Mouse (Mus musculus): ENCODE results near the gene Nrbp1. TPM values are rescaled to one million over a fixed set of nuclear protein-coding genes. Genes with fewer than 3 reads are reported as not detected.

Gene Nrbp1
- polyA plus RNA-seq, 1 experiment from 2014 or later = 44.9 TPM

GRCm38 (mm10) chr5:31197072-31197471 lies 43.6 kb upstream of the Nrbp1 start:
- peaks cover 51% of the 10 kb centered on the region for H3K36me3 ChIP-seq (ENCODE audit: control insufficient read depth, insufficient read depth)
- H3K9ac ChIP-seq (ENCODE audit: low read depth, low read length) = no peak overlapping the region
- H3K27me3 ChIP-seq (ENCODE audit: control insufficient read depth, insufficient read depth, low read depth, low read length) = no peaks in the 10 kb centered on the region
- H3K4me3 ChIP-seq (ENCODE audit: low read depth, low read length) = no peak overlapping the region
- 91% methylated on average over 12 of the region's 12 CpGs for WGBS (ENCODE audit: insufficient replicate concordance)
- H3K4me1 ChIP-seq (ENCODE audit: control insufficient read depth, low read depth, low read length) = peaks cover 15% of the 10 kb centered on the region
- H3K9me3 ChIP-seq (replicated peaks; ENCODE audit: control insufficient read depth, low read length) = no peaks in the 10 kb centered on the region
- no peak overlapping the region for H3K27ac ChIP-seq (ENCODE audit: low read length)
- H3K4me2 ChIP-seq (ENCODE audit: low read depth, low read length) = no peak overlapping the region
- ATAC-seq (ENCODE audit: low read depth) = no peak

GRCm38 (mm10) chr5:31198170-31198569 lies 42.5 kb upstream of the Nrbp1 start:
- Histone ChIP-seq H3K36me3 (ENCODE audit: control insufficient read depth, insufficient read depth) (peaks cover 58% of the 10 kb centered on the region), H3K4me3 (ENCODE audit: low read depth, low read length) (no peak overlapping the region), H3K27ac (ENCODE audit: low read length) (no peak overlapping the region), H3K4me2 (ENCODE audit: low read depth, low read length) (no peak overlapping the region), H3K9ac (ENCODE audit: low read depth, low read length) (no peak overlapping the region), H3K9me3 (replicated peaks; ENCODE audit: control insufficient read depth, low read length) (no peaks in the 10 kb centered on the region), H3K27me3 (ENCODE audit: control insufficient read depth, insufficient read depth, low read depth, low read length) (no peaks in the 10 kb centered on the region), H3K4me1 (ENCODE audit: control insufficient read depth, low read depth, low read length) (peaks cover 21% of the 10 kb centered on the region)
- no peak for ATAC-seq (ENCODE audit: low read depth)
- 80% methylated on average over 9 of the region's 9 CpGs for WGBS (ENCODE audit: insufficient replicate concordance)

- Histone ChIP-seq H3K36me3 (ENCODE audit: control insufficient read depth, insufficient read depth) (peaks cover 58% of the 10 kb centered on the region), H3K27me3 (ENCODE audit: control insufficient read depth, insufficient read depth, low read depth, low read length) (no peaks in the 10 kb centered on the region), H3K4me3 (ENCODE audit: low read depth, low read length) (no peak overlapping the region), H3K9ac (ENCODE audit: low read depth, low read length) (no peak overlapping the region), H3K27ac (ENCODE audit: low read length) (no peak overlapping the region), H3K4me1 (ENCODE audit: control insufficient read depth, low read depth, low read length) (peaks cover 21% of the 10 kb centered on the region), H3K9me3 (replicated peaks; ENCODE audit: control insufficient read depth, low read length) (no peaks in the 10 kb centered on the region), H3K4me2 (ENCODE audit: low read depth, low read length) (no peak overlapping the region)
- no peak for ATAC-seq (ENCODE audit: low read depth)
- WGBS (ENCODE audit: insufficient replicate concordance) = 74% methylated on average over 5 of the region's 5 CpGs
These were observed 41.9 kb upstream of the Nrbp1 start for GRCm38 (mm10) chr5:31198616-31199320.

- Histone ChIP-seq H3K4me3 (ENCODE audit: low read depth, low read length) (no peak overlapping the region), H3K27me3 (ENCODE audit: control insufficient read depth, insufficient read depth, low read depth, low read length) (no peaks in the 10 kb centered on the region), H3K9ac (ENCODE audit: low read depth, low read length) (no peak overlapping the region), H3K9me3 (replicated peaks; ENCODE audit: control insufficient read depth, low read length) (no peaks in the 10 kb centered on the region), H3K36me3 (ENCODE audit: control insufficient read depth, insufficient read depth) (peaks cover 63% of the 10 kb centered on the region), H3K4me2 (ENCODE audit: low read depth, low read length) (no peak overlapping the region), H3K4me1 (ENCODE audit: control insufficient read depth, low read depth, low read length) (peaks cover 16% of the 10 kb centered on the region), H3K27ac (ENCODE audit: low read length) (no peak overlapping the region)
- 90% methylated on average over 19 of the region's 19 CpGs for WGBS (ENCODE audit: insufficient replicate concordance)
- ATAC-seq (ENCODE audit: low read depth) = no peak
These were observed 41.3 kb upstream of the Nrbp1 start for GRCm38 (mm10) chr5:31199321-31199892.

GRCm38 (mm10) chr5:31199893-31200292 lies 40.8 kb upstream of the Nrbp1 start:
- Histone ChIP-seq H3K27ac (ENCODE audit: low read length) (no peak overlapping the region), H3K9me3 (replicated peaks; ENCODE audit: control insufficient read depth, low read length) (no peaks in the 10 kb centered on the region), H3K4me3 (ENCODE audit: low read depth, low read length) (no peak overlapping the region), H3K36me3 (ENCODE audit: control insufficient read depth, insufficient read depth) (peaks cover 66% of the 10 kb centered on the region), H3K4me1 (ENCODE audit: control insufficient read depth, low read depth, low read length) (peaks cover 11% of the 10 kb centered on the region), H3K27me3 (ENCODE audit: control insufficient read depth, insufficient read depth, low read depth, low read length) (no peaks in the 10 kb centered on the region), H3K9ac (ENCODE audit: low read depth, low read length) (no peak overlapping the region), H3K4me2 (ENCODE audit: low read depth, low read length) (no peak overlapping the region)
- 74% methylated on average over 9 of the region's 9 CpGs for WGBS (ENCODE audit: insufficient replicate concordance)
- no peak for ATAC-seq (ENCODE audit: low read depth)

GRCm38 (mm10) chr5:31200327-31200768 lies 40.3 kb upstream of the Nrbp1 start:
- Histone ChIP-seq H3K36me3 (ENCODE audit: control insufficient read depth, insufficient read depth) (peaks cover 68% of the 10 kb centered on the region), H3K9ac (ENCODE audit: low read depth, low read length) (no peak overlapping the region), H3K27me3 (ENCODE audit: control insufficient read depth, insufficient read depth, low read depth, low read length) (no peaks in the 10 kb centered on the region), H3K4me1 (ENCODE audit: control insufficient read depth, low read depth, low read length) (peaks cover 11% of the 10 kb centered on the region), H3K9me3 (replicated peaks; ENCODE audit: control insufficient read depth, low read length) (no peaks in the 10 kb centered on the region), H3K27ac (ENCODE audit: low read length) (no peak overlapping the region), H3K4me3 (ENCODE audit: low read depth, low read length) (no peak overlapping the region), H3K4me2 (ENCODE audit: low read depth, low read length) (no peak overlapping the region)
- ATAC-seq (ENCODE audit: low read depth) = no peak
- WGBS (ENCODE audit: insufficient replicate concordance) = 87% methylated on average over 27 of the region's 27 CpGs

- Histone ChIP-seq H3K4me3 (ENCODE audit: low read depth, low read length) (peak overlapping the region; percentile 85), H3K9ac (ENCODE audit: low read depth, low read length) (peak overlapping the region; percentile 83), H3K27ac (ENCODE audit: low read length) (peak overlapping the region; percentile 84), H3K9me3 (replicated peaks; ENCODE audit: control insufficient read depth, low read length) (no peaks in the 10 kb centered on the region), H3K4me2 (ENCODE audit: low read depth, low read length) (peak overlapping the region; percentile 55), H3K36me3 (ENCODE audit: control insufficient read depth, insufficient read depth) (peaks cover 66% of the 10 kb centered on the region), H3K27me3 (ENCODE audit: control insufficient read depth, insufficient read depth, low read depth, low read length) (no peaks in the 10 kb centered on the region), H3K4me1 (ENCODE audit: control insufficient read depth, low read depth, low read length) (peaks cover 11% of the 10 kb centered on the region)
- ATAC-seq (ENCODE audit: low read depth) = no peak
- 18% methylated on average over 13 of the region's 13 CpGs for WGBS (ENCODE audit: insufficient replicate concordance)
These were observed 39.5 kb upstream of the Nrbp1 start for GRCm38 (mm10) chr5:31201042-31201741.

GRCm38 (mm10) chr5:31201742-31202590 lies 38.7 kb upstream of the Nrbp1 start, which contains the start of gene Zfp513:
Zfp513 (minus strand) TSS chr5:31202303.
- Histone ChIP-seq H3K4me1 (ENCODE audit: control insufficient read depth, low read depth, low read length) (peaks cover 11% of the 10 kb centered on the region), H3K27ac (ENCODE audit: low read length) (peak within 1 kb of the TSS; percentile 84), H3K9ac (ENCODE audit: low read depth, low read length) (peak within 1 kb of the TSS; percentile 83), H3K4me3 (ENCODE audit: low read depth, low read length) (peak within 1 kb of the TSS; percentile 85), H3K4me2 (ENCODE audit: low read depth, low read length) (peak within 1 kb of the TSS; percentile 87), H3K36me3 (ENCODE audit: control insufficient read depth, insufficient read depth) (peaks cover 63% of the 10 kb centered on the region), H3K27me3 (ENCODE audit: control insufficient read depth, insufficient read depth, low read depth, low read length) (no peaks in the 10 kb centered on the region), H3K9me3 (replicated peaks; ENCODE audit: control insufficient read depth, low read length) (no peaks in the 10 kb centered on the region)
- peak; percentile 99 for ATAC-seq (ENCODE audit: low read depth)
- 1% methylated on average over 53 of the region's 53 CpGs for WGBS (ENCODE audit: insufficient replicate concordance)

Measured in liver, embryonic 16.5 days (tissue).